Mouse (Mus musculus): ENCODE measurements around the gene 5730455P16Rik.
A peak's percentile ranks its signal among the peaks of the same experiment; 100 is the strongest.
"Not testable (repeated sequence)": the region's sequence is repeated elsewhere in the genome, so short reads cannot be mapped to it uniquely, and the experiment has no call there.

Gene 5730455P16Rik

DNA sequence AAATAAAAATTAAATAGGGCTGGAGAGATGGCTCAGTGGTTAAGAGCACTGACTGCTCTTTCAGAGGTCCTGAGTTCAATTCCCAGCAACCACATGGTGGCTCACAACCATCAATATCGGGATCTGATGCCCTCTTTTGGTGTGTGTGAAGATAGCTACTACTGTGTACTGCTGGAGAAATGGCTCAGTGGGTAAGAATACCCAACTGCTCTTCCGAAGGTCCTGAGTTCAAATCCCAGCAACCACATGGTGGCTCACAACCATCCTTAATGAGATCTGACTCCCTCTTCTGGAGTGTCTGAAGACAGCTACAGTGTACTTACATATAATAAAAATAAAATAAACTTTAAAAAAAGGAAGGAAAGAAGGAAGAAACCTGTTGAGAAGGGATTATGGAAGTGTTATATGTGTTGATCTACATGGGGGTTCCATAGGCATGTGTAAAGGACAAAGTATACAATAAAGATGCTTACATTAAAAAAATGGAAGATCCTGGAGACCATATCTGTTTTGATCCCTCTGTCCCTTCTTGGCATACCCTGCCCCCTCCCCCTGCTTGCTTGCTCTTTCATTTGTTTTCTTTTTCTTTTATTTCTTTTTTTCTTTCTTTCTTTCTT lies 726 bp upstream of the 5730455P16Rik start:
- not testable (repeated sequence) for DNase-seq

GRCm38 (mm10) chr11:80376651-80377050 lies 1.2 kb downstream of the 5730455P16Rik start:
- DNase-seq, result no peak

DNA sequence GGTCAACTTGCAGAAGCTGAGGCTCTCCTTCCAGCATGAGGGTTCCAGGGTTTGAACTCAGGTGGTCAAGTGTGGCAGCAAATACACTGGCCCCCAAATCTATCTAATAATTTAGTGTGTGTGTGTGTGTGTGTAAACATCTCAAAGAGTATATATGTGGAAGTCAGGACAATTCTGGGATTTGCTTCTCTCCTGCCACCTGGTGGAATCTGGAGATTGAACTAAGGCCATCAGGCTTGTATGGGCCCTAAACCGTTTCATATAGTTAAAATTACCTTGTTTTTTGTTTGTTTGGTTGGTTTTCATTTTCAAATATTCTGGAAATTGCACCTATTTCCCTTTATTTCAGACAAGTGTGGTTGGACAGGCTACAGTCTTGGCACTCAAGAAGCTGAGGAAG lies 8.9 kb downstream of the 5730455P16Rik start:
- DNase-seq, result no peak

GRCm38 (mm10) chr11:80354832-80355231 lies 23.0 kb downstream of the 5730455P16Rik start:
- peak; percentile 37 for DNase-seq

GRCm38 (mm10) chr11:80351832-80352430 lies 25.9 kb downstream of the 5730455P16Rik start:
- peak; percentile 88 for DNase-seq

- DNase-seq, result no peak
Observed at GRCm38 (mm10) chr11:80342482-80342881, 35.4 kb downstream of the 5730455P16Rik start.

DNA sequence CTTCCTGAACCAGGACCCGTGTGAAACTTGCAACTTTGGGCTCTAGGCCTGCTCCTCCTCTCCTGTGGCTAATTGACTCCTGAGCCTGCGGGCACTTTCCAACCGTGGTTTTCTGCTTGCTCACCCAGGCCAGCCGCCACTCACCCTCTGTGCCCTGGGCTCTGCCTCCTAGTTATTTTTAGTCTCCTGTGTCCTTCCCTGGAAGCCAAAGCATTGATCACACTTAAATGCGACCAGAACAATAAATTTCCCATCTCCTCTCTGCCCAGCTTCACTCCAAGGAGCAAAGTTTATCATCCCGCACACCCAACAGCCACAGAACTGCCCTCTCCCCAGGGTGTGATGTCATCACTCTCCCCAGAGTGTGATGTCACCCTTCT lies 41.5 kb downstream of the 5730455P16Rik start:
- DNase-seq, result no peak

DNA sequence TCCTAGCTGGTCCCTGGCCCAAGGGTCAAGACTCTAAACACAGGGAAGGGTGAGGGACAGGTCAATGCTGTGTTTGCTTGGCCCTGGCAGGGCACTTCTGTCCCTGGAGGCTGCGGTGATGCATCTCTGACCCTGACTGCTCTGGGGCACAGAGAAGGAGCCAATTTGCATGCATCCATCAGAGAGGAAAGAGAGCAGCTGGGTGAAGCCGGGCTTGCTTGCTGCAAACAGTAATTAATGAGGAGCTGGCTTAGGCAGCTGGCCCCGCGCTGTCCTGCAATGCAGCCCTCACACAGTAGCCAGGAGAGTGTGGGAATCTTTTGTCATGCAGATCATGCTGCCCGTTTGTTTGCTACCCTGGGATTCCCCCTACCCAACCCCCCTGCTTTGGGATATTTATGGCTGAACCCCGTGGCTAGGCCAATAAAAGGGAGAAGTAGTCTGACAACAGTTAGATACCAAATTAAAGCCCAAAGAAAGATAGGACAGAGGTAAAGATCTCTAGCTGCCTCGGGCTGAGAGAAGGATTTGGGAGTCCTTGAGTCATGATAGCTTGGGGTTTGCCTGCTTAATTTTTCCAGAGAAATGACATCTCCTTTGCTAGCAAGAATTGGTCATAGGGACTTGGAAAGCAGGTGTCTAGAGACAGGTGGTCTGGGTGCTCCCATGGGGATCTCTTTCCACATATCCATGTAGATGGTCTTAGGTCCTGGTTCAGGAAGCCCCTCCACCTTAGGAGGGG lies 42.1 kb downstream of the 5730455P16Rik start:
- no peak for DNase-seq

DNA sequence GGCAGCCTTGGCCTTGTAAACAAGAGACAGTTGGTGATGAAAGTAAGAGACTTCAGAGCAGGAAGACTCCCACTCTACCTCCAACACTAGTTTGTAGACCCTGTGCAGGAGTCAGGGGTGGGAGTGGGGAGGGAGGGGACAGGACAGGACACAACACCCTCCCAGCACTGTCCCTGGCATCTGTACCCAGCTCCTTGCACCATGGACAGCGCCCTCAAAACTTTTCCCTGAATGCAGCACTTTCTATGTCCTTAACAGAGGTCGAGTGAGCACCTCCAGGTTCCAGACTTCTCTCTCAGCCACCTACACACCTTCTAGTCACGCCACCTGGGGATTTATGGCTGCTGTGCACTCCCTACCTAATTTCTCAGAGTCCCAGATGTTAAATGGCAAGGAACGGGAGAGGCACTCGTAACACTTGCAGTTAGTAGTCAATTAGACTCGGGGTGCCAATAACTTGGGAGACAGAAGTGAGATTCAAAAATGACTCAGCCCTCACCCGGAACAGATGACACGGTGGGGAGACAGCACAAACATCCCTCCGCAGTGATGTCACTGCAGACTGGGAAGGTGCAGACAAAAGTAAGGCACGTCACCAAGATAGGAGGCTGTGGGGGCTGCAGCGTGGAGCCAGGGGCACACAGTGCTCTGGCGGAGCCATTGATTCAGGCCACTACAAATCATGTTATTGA lies 45.0 kb downstream of the 5730455P16Rik start:
- no peak for DNase-seq

DNA sequence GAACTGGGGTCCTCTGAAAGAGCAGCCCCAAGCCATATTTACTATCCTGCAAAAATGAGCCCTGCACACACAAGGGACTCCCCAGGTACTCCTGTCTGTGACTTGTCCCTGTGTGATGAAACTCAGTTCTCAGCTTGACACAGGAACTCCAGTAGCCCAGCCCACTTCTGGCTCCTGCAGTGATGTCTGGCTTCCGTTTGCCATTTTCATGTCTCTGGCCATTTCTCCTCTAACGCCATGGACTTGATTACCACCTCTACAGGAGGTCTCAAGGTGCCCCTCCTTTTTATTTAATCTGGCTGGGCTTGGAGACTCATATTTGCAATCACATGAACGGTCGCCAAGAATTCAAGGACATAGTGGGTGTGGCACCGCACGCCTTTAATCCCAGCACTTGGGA lies 53.2 kb downstream of the 5730455P16Rik start:
- DNase-seq, result no peak

DNA sequence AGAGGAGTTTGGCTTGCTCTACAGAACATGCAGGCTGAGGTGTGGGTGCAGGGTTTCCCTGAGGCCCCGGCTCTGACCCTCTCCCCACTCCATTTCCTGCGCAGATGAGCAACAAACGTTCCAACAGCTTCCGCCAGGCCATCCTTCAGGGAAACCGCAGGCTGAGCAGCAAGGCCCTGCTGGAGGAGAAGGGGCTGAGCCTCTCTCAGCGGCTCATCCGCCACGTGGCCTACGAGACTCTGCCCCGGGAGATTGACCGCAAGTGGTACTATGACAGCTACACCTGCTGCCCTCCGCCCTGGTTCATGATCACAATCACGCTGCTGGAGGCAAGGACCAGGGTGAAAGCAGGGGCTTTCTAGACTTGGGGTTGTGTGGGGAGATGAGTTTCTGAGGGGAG lies 54.6 kb downstream of the 5730455P16Rik start:
- no peak for DNase-seq

- no peak for DNase-seq
Observed at GRCm38 (mm10) chr11:80315743-80316639, 61.8 kb downstream of the 5730455P16Rik start.

GRCm38 (mm10) chr11:80313944-80314343 lies 63.9 kb downstream of the 5730455P16Rik start:
- DNase-seq, result no peak

GRCm38 (mm10) chr11:80313462-80313861 lies 64.4 kb downstream of the 5730455P16Rik start:
- DNase-seq, result no peak

- DNase-seq, result no peak
Observed at GRCm38 (mm10) chr11:80312565-80312964, 65.3 kb downstream of the 5730455P16Rik start.

- no peak for DNase-seq
Observed at GRCm38 (mm10) chr11:80312049-80312448, 65.8 kb downstream of the 5730455P16Rik start.

GRCm38 (mm10) chr11:80311271-80311670 lies 66.6 kb downstream of the 5730455P16Rik start:
- DNase-seq, result no peak

Measured in lung, postnatal 36 days (tissue).